ENCODE assay signal across 8 mouse cellular contexts in genomic region chr7:131966916-131967494, GRCm38 (mm10). TPM values are rescaled to one million over a fixed set of nuclear protein-coding genes. Genes with fewer than 3 reads are reported as not detected.
DNase-seq lines count a peak whose midpoint lies in the region; ATAC-seq and TF ChIP-seq lines count a peak whose summit lies in the region.

No protein-coding gene starts in this region.

- H3K27ac ChIP-seq in heart, embryonic 13.5 days (replicated peaks) = no peak overlapping the region

- H3K27me3 ChIP-seq in heart, embryonic 13.5 days (replicated peaks) = peaks cover 65% of the 10 kb centered on the region
- H3K27me3 ChIP-seq in myocyte (ENCODE audit: control insufficient read depth, insufficient read depth, insufficient read length) = peaks cover 12% of the 10 kb centered on the region

- no peak for TF ChIP-seq POLR2A in myocyte (IDR thresholded peaks at IDR 0.05; ENCODE audit: insufficient read length, low read depth)

- peak overlapping the region; percentile 7; the same call in 1 of the 2 replicates for H3K4me2 ChIP-seq in heart, embryonic 13.5 days
- H3K4me2 ChIP-seq in myocyte (ENCODE audit: low read depth) = no peak overlapping the region

- no peak overlapping the region for H3ac ChIP-seq in myocyte (ENCODE audit: control insufficient read depth, insufficient read length)

- no peaks in the 10 kb centered on the region for H3K4me1 ChIP-seq in heart, embryonic 13.5 days

- no peaks in the 10 kb centered on the region for H3K79me2 ChIP-seq in myocyte (ENCODE audit: control insufficient read depth, insufficient read depth)

- no peak for ATAC-seq in heart, embryonic 13.5 days (ENCODE audit: extremely low read depth, insufficient number of reproducible peaks, low FRiP score, low TSS enrichment)

- WGBS in heart, embryonic 13.5 days = 7% methylated on average over 57 of the region's 57 CpGs

- H3K36me3 ChIP-seq in heart, embryonic 13.5 days = no peaks in the 10 kb centered on the region
- H3K36me3 ChIP-seq in myocyte (ENCODE audit: control insufficient read depth, insufficient read depth) = no peaks in the 10 kb centered on the region

- no peak for DNase-seq in heart, postnatal 36 days
- peak; percentile 71 for DNase-seq in embryo, embryonic 11 days
- DNase-seq in layer of hippocampus, adult 18-20 months (ENCODE audit: low spot score in 2 of 2) = peak; percentile 25 to 48
- DNase-seq in natural killer cell, adult 2 months (ENCODE audit: low spot score in 2 of 2) = no peak
- DNase-seq in T-cell, adult 2 months (ENCODE audit: low spot score) = no peak
- DNase-seq in lung, postnatal 25 days (ENCODE audit: low spot score) = no peak

- H3K9ac ChIP-seq in heart, embryonic 13.5 days = no peak overlapping the region

- no peaks in the 10 kb centered on the region for H3K9me3 ChIP-seq in heart, embryonic 13.5 days

- 0 out of 2 replicates have a peak overlapping the region, but pooled peaks have one; percentile 17 for H3K4me3 ChIP-seq in heart, embryonic 13.5 days
- H3K4me3 ChIP-seq in myocyte = no peak overlapping the region

- intact Hi-C loops in heart, postnatal 36 days (cut with DNase I) = no loop called here

TF ChIP-seq in myocyte, 11 proteins besides CTCF, POLR2A, EP300 and RAD21:
- TF ChIP-seq TCF3 (IDR thresholded peaks at IDR 0.05; ENCODE audit: insufficient read length, low read depth) (no peak), REST (IDR thresholded peaks at IDR 0.05; ENCODE audit: insufficient read depth, insufficient read length) (peak; percentile 46)

RNA-seq across cellular contexts. Expression of gene Gpr26, which starts 0.7 kb away (rescaled TPM):
- not detected in 2 replicates for polyA plus RNA-seq in heart, embryonic 13.5 days (2015; fragmentation: Nextera tagmentation; extraction: Ambion mirVana)
- not detected for total RNA-seq in heart, postnatal 36 days (2021)
- 10 to 100 TPM; 49.8 to 53.2 TPM for total RNA-seq in layer of hippocampus, adult 18-20 months (2021)
- polyA plus RNA-seq in myocyte (2012; fragmentation: generic; extraction: Trizol) = not detected

Comparison
In these comparisons a context has a peak if more than half of its experiments do, and no peak if none do; other contexts are left out.
1. DNase-seq: peak in embryo, embryonic 11 days (single experiment) and layer of hippocampus, adult 18-20 months (2 of 2); none in heart, postnatal 36 days (0 of 2), natural killer cell, adult 2 months (0 of 2), T-cell, adult 2 months (single experiment) and lung, postnatal 25 days (single experiment).
2. RNA of gene Gpr26, which starts 0.7 kb away (total RNA-seq): 49.8 to 53.2 TPM in layer of hippocampus, adult 18-20 months; not detected in heart, postnatal 36 days; every median in the first group is over 10 times any median in the second.